Mouse (Mus musculus) embryonic facial prominence, embryonic 14.5 days (tissue): ENCODE results near the gene Ahnak2. TPM values are rescaled to one million over a fixed set of nuclear protein-coding genes. Genes with fewer than 3 reads are reported as not detected.

Source experiments
- microRNA-seq: library from miRNA; unstranded; fragments of <30 nt; microRNA quantifications from one replicate; pipeline ENCODE4, GENCODE M21; 2016; ENCODE audit warnings: borderline number of aligned reads
- polyA plus RNA-seq: library from polyadenylated mRNA; unstranded; fragments of >200 nt; fragmentation: Nextera tagmentation; extraction: Ambion mirVana; gene quantifications from 2 replicates; pipeline ENCODE4 v1.2.1, GENCODE M21; 2014

Gene Ahnak2
- polyA plus RNA-seq, 1 experiment from 2014 or later, result 8.3 TPM

Small RNA genes within 50 kb of the gene (microRNA-seq; reads per million reads assigned to microRNA genes)
- 0.50 reads per million for gene Mir6940

Other genes starting within 250 kb of the Ahnak2 start
- gene Inf2, start 213.9 kb downstream of the Ahnak2 start, polyA plus RNA-seq, result 6.4 and 8.1 TPM in 2 replicates
- gene Adssl1, start 182.6 kb downstream of the Ahnak2 start, polyA plus RNA-seq, result 23.2 and 26.5 TPM in 2 replicates
- 211 and 239 TPM in 2 replicates for gene Siva1, start 158.0 kb downstream of the Ahnak2 start, polyA plus RNA-seq
- 76.4 and 84.0 TPM in 2 replicates for gene Akt1, start 127.8 kb downstream of the Ahnak2 start, polyA plus RNA-seq
- 3.7 and 3.8 TPM in 2 replicates for gene Zbtb42, start 123.8 kb downstream of the Ahnak2 start, polyA plus RNA-seq
- gene Cep170b, start 82.2 kb downstream of the Ahnak2 start, polyA plus RNA-seq, result 13.3 and 14.4 TPM in 2 replicates
- gene Pld4, start 42.0 kb downstream of the Ahnak2 start, polyA plus RNA-seq, result 12.8 and 13.0 TPM in 2 replicates
- 6.6 and 7.1 TPM in 2 replicates for gene Clba1, start 6.3 kb upstream of the Ahnak2 start, polyA plus RNA-seq
- 86.2 and 105 TPM in 2 replicates for gene Cdca4, start 26.8 kb upstream of the Ahnak2 start, polyA plus RNA-seq
- 0.45 and 0.54 TPM in 2 replicates for gene Gpr132, start 65.6 kb upstream of the Ahnak2 start, polyA plus RNA-seq
- gene Jag2, start 127.1 kb upstream of the Ahnak2 start, polyA plus RNA-seq, result 9.4 and 13.1 TPM in 2 replicates
- 87.3 and 87.4 TPM in 2 replicates for gene Nudt14, start 139.5 kb upstream of the Ahnak2 start, polyA plus RNA-seq
- 20.8 and 22.8 TPM in 2 replicates for gene Btbd6, start 173.8 kb upstream of the Ahnak2 start, polyA plus RNA-seq
- gene Brf1, start 198.0 kb upstream of the Ahnak2 start, polyA plus RNA-seq, result 50.0 and 54.3 TPM in 2 replicates
- 17.9 and 18.7 TPM in 2 replicates for gene Pacs2, start 211.9 kb upstream of the Ahnak2 start, polyA plus RNA-seq